Mouse (Mus musculus): Measurements from ENCODE around the gene Rcc1l.

The Rcc1l gene

GRCm38 (mm10) chr5:134105829-134106228 lies 70.7 kb downstream of the Rcc1l start:
- no peak for DNase-seq

DNA sequence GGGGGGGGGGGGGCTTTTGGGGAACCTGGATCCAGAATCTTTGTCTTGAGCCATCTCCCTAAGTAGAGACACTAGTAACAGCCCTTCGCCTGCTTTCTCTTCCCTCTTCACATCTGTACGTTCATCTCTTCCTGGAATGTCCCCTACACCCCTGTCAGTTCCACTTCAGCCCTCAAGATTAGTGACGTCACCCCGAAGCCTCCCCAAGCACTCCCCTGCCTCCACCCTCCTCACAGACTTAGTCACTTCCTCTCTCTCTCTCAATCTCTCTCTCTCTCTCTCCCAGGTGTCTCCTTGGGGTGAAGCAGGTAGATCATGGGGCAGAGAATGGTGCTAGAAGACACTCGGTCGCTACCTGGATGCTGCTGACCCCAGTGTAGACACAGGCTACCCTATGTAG lies 73.9 kb downstream of the Rcc1l start:
- peak; percentile 13 for DNase-seq

GRCm38 (mm10) chr5:134101883-134102282 lies 74.7 kb downstream of the Rcc1l start:
- no peak for DNase-seq

DNA sequence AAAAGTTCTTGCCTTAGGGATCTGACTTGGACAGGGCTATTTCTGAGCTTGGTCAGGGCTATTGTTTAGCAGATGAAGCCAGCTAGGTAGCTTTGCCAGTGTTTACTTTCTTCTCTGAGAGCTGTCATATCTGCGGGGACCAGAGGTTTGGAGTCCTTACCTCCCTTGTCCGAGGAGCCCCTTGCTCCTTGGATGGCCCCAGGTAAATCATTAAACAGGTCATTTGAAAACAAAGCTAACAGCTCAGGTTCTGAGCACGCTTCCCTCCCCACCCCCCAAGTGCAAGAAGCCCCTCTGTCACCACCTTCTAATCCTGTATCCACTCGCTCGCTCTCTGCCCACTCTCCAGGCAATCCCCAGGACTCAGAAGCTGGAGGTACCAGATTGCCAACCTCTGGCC lies 75.3 kb downstream of the Rcc1l start:
- no peak for DNase-seq

- peak; percentile 42 for DNase-seq
Observed at GRCm38 (mm10) chr5:134100232-134100771, 76.3 kb downstream of the Rcc1l start.

DNA sequence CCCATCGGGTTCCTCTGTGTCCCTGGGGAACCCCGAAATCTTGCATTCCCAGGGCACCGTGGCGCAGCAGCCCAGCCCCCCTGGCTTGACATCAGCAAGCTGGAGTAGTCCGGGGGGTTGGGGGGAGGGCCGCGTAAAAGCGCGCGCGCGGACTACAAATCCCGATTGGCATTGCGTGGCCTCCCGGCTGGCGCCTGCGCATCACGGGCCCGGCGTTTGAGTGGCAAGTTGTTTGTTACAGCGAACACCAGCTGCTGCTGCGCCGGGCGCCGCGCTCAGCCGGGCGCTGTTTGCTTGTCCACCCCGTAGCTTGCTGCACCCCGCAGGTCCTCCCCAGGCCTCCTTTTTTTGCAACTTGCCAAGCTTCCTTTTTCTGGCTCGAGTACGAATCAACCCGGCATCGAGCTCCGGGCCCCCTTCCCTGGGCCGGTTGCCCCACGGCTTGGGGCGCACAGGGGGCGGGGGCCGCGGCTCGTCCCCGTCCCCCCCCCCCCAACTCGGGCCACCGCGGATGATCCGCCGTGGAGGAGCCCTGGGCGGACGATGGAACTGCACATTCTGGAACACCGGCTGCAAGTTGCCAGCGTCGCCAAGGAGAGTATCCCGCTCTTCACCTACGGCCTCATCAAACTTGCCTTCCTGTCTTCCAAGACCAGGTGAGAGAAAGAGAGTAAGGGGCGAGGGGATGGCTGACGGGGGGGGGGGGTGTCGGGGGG lies 76.9 kb downstream of the Rcc1l start, which contains the start of gene Castor2:
Gene Castor2 (plus strand): TSS at position 216 of the 716 bp plus-strand sequence.
- DNase-seq: peak; percentile 95

GRCm38 (mm10) chr5:134098976-134099375 lies 77.6 kb downstream of the Rcc1l start:
- DNase-seq: peak; percentile 48

GRCm38 (mm10) chr5:134098341-134098902 lies 78.2 kb downstream of the Rcc1l start:
- no peak for DNase-seq

All from thymus, postnatal 14 days (tissue).